Mouse (Mus musculus) retina, postnatal 1 day (tissue): ENCODE results near the gene Gm10181.
"Not testable (repeated sequence)": the region's sequence is repeated elsewhere in the genome, so short reads cannot be mapped to it uniquely, and the experiment has no call there.

Source experiments
- DNase-seq: peaks from one replicate; pipeline ENCODE4 v3.0.0-alpha.2; 2012

Gene Gm10181

DNA sequence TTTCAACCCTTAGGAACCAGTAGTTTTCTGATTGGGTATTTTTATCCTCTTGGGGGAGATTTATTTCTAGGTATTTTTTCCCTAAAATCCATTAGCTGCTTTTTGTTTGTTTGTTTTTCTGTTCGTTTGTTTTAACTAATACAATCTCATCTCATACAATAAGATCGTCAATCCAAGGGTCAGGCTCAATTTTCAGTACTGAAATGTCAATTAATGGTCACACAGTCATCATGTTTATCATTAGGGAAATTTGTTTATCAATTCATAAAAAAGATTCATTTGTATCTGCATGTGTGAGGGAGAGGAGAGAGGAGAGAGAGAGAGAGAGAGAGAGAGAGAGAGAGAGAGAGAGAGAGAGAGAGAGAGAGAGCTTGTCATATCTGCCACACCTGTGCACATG is at the start of gene Gm10181:
Gene Gm10181, plus strand, starts transcription at position 301 of the 400 bp plus-strand sequence.
- DNase-seq, result no peak

DNA sequence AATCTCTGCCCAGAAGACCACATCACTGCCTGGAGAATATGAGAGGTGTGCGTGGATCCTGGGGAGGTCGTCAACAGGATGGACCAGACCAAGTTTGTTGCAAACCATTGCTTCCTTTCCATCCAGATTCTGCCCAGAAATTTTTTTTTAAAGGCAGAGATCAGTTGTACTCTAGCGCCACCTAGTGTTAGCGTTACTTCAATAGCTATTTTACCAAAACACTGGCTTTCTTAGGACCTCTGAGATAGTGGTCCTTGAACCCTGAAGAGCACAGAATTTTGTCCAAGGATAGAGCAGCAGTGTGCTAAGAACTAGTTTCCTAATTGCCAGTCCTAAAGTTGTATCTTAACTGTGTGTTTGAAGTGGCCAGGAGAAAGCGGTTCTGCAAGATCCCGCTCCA is 47.6 kb upstream of the Gm10181 start:
- peak; percentile 81 for DNase-seq

DNA sequence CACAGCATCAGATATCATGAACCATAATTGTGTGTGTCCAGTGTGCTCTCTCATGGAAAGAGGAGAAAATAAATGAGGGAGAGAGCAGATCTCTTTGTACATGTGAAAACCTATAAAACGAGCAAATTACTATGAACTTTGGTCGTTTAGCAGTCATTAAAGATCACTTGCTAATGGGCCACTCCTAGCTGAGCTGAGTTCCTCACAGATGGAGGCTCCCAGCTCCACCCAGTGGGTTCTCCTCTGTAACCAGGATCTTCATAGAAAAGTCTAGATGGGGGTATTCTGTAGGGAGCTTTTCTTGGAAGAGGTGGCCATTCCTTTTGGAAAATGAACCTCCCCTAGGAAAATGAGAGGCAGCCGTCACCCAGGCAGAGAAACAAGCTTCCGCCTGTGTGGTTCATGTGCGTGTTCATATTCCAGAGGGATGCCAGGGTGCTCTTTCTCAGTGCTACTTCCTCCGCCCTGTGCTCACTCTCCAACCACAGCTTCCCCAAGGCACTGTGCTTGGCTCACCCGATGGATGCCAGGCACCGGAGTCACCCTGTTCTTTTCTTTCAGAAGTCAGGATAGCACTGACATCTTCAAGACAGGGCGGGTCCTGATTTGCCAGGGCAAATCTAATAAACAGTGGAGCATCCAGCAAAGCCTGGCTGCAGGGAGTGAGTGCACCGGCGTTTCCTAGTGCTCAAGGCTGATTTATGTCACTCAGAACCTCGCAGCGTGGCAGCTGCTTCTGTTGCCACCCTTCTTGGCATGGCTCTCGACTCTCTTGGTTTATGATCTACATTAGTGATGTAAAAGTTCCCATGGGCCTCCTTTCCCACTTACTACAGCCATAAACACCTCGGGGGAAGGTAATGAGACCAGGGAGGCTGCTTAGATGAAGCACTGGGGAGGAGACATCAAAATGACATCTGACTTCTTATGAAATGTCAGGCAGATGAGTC is 46.8 kb upstream of the Gm10181 start:
- DNase-seq, result no peak

DNA sequence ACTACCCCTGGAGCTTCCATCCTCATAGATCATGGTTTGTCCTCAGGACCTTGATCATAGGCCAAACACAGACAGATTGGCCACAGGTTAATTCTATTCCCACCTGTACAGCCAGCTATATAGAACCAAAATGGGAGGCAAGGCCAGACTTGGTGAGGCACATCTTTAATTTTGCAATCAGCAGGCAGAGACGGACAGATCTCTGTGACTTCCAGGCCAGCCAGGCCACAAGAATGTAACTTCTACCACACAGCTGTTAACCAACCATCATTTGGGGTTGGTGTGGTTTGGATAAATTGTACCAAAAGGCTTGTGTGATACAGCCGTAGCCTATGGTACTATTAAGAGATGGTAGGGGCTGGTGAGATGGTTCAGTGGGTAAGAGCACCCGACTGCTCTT is 44.9 kb upstream of the Gm10181 start:
- no peak for DNase-seq

DNA sequence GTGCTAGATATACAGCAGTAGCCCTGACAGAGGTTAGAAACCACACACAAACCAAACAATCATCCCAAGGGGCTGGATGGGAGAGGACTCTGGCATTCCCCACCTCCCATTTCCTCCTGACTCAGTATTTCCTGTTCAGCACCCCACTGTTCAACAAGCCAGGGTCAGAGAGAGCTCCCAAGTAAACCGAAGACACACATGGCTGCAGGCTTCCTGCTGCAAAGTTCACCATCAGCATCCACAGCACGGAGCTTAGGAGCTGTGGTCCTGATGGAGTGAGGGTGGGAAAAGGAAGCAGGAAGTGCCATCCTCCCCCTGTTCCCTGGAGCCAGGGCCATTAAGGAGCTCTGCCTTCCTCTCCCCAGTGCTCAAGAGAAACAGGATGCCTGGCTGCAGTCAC is 40.9 kb upstream of the Gm10181 start:
- no peak for DNase-seq

DNA sequence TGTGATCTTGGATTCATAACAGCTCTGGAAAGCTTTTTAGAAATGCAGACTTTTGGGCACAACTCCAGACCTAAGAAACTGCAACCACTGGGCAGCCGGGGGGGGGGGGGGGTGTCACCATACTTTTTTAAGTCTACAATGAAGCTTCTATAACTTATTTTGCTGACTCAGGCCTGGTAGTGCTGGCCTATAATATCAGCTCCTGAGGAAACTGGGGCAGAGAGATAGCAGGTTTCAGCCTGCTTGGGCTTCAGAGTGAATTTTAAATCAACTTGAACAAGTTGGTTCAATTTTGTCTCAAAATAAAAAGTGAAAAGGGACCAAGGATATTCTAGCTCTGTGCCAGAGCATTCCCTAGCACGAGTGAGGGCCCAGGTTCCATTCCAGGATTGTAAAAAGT is 40.3 kb upstream of the Gm10181 start:
- DNase-seq, result no peak

DNA sequence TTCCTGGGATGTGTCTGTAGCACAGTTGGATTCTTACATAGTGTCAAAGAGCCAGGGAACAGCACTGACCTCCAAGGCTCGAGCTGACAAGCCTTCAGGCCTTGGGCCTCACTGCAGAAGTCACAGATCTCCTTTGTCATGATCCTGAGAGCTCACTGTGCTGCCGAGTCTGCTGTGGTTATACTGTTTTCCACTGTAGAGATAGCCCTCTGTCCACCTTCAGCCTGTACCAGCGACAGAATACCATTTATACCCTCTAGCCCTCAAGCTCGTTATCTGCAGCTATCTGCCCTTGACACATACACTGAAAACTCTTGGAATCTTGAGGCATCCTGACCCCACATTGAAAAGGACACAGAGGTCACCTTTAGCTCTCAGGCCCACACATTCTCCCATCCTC is 37.3 kb upstream of the Gm10181 start:
- no peak for DNase-seq

DNA sequence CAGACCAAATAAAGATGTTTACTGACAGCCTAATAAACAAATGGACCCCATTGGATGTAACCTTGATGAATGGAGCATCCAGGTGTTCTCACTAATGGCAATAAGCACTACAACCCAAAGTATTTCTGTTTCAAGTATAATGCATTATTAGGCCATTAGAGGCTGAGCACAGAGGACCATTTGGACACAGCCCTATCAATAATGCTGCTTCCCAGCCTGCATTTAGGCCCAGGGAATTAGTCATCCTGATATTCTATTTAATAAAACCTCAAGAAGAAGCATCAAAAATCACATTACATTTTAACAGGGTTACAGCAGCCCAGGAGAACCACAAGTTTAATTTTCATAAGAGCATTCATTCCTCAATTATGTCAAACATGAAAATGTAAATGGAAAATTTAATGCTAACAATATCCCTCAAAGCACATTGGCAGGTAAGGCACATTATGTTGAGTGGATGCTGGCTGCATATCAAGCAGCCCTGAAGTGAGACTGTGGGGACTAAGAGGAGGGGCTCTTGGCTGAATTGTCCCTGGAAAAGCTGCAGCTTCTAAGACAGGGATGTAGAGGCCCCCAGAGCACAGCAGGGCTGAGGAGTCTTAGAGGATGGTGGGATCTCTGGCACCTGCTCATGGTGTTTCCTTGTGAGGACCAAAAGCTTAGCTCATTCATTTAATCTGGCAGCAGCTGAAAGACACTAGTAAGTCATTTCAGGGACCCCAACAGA is 33.4 kb upstream of the Gm10181 start:
- DNase-seq, result no peak

DNA sequence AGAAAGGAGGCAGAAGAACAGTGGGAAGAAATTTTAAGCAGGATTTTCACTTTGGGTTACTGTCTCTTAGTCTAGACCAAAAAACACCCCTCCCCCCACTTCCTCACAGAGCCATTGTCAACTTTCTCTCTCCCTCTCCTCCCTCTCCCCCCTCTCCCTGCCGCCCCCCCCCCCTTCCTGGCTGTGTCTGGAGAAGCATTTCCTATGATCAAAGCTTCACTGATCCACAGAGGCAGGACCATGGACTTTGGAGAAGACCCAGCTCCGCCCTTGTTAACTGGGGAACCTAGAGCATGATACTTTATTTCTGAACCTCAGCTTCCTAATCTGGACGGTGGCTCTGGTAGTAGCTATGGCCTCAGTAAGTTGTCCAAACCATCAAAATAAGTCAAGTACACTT is 30.5 kb upstream of the Gm10181 start:
- no peak for DNase-seq

DNA sequence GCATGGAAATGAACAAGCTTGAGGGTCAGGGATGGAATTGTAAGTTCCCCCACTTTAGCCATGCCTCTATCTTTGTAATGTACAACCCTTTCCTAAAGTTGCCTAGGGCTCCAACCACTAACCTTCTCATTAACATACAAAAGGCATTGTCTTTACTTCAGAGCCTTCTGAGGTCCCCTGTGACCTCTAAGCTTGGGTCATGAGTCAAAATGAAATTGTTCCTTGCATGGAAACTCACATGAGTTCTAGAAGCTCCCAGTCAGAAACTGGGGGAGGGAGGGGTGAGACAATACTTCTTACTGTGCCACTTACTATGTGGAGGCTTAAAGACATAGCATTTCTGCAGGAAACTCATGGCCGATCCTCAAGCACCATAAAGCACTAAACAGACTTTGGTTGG is 16.6 kb upstream of the Gm10181 start:
- DNase-seq, result no peak

DNA sequence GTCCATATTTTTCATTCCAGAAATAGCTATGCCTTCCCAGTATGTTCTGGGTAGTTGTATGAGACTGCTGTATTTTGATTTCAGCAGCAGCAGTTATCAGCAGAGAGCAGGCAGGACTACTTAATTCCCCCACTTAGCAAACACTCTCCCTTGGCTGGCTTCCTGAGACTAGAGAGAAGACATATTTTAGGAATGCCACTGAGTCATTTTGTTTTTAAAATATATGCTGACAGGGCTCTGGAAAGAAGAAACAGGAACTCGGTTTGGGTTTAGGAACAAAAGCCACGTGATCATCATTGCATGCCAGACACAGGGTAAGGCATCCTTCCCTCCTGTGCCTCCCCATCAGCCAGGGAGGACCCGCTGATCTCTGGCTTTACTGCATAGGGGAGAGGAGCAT is 13.2 kb upstream of the Gm10181 start:
- DNase-seq, result no peak

DNA sequence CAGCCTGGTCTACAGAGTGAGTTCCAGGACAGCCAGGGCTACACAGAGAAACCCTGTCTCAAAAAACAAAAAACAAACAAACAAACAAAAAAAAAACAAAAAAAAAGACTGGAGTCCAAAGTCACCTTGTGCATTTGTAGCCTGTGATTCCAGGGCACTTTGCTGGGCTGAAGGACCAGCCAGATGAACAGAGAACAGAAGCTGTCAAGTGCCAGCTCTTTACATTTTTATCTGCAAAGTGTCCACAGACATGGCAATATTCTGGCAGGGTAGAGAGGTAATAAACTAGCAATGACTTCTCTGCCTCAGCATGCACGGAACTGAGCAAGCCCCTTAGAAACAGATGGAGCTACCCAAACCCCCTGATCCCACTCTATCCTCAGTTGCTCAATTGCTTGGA is 12.7 kb upstream of the Gm10181 start:
- DNase-seq, result no peak

DNA sequence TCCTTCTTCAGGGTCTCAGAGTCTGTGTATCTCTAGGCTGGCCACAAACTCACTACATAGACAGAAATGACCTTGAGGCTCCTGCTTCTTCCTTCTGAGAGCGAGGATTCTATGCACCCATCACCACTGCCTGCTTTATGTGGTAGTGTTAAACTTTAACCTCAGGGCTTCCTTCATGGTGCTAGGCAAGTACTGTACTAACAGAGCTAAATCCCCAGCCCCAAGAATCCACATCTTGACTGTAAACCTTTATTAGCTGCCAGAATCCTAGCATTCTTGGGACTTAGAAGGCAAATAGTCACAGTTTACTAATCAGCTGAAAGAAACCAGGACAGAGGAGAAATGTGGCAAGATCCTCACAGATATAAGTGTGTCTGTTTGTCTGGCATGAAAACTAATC is 1.6 kb downstream of the Gm10181 start:
- DNase-seq, result no peak

DNA sequence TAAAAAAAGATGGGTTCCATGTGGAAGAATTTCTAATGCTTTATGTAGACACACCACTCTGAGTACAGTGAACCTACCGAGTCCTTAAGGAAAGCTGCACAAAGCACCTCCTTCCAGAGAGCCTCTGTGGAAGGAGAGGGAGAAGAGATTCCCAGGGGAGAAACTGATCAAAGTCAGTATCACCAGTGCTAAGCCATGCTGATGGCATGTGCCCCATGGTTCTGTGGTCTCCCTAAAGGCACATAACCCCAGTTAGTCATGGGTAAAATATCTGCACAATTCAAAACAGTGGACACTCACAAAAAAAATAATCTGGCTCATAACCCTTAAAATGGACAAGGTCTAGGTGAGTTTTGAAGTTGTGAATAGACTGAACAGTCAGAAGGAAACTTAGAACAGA is 13.7 kb downstream of the Gm10181 start:
- DNase-seq, result no peak

DNA sequence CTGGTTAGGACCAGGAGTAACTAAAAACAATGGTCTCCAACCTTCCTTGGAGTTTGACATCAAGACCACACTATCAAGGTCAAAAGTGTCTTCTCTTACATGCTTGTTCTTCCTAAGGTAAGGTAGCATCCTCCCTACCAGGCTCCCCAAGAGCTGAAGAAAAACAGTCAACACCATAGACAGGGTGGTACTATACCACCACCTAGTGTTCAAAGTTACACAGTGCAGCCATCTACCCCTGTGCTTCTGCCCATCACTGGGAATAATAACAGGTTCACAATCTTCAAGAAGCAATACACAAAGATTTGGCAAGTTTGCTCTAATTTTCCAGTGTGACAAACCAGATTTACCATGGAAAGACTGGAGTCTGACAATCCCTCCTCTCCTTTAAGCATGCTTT is 15.4 kb downstream of the Gm10181 start:
- DNase-seq, result peak; percentile 55

DNA sequence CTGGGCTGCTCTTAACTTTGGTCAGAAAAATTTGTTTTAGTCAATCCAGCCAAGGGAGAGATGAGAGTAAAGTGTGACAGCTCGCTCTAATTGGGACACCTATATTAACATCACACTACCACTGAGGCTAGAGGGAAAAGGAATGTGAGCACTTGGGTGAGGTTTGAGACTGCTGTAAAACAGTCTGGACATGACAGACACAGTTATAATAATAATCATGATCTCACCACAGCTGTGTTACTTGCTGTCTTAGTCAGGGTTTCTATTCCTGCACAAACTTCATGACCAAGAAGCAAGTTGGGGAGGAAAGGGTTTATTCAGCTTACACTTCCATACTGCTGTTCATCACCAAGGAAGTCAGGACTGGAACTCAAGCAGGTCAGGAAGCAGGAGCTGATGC is 34.4 kb downstream of the Gm10181 start:
- not testable (repeated sequence) for DNase-seq

DNA sequence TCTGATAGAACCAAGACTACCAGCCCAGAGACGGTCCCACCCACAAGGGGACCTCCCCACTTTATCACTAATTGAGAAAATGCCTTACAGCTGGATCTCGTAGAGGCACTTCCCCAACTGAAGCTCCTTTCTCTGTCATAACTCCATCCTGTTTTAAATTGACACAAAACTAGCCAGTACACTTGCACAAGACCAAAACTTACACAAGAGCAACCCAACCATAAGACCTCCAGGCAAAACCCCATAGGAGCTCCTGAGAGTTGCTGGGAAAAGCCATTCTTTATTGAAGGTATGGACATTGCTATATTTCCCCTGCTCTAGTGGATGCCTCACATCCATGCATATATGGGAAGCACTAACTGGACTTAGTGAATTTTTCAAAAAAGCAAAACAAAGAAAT is 34.8 kb downstream of the Gm10181 start:
- no peak for DNase-seq

DNA sequence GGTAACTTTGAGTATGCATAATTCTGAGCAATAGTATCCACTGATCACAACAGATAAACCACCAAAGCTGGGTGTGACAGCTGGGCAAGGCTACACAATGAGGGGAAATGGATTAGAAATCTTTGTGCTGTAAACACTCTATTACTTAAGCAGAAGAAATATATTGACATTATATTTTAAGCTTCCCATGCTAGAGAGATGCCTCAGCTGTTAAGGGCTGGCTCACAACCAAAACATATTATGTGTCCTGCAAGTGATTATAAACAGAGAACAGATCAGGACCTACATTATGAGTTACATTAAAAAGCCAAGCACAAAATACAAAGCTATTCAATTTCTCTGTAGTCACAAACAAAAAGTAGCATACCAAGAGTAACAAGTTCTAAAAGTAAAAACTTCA is 43.0 kb downstream of the Gm10181 start:
- no peak for DNase-seq

DNA sequence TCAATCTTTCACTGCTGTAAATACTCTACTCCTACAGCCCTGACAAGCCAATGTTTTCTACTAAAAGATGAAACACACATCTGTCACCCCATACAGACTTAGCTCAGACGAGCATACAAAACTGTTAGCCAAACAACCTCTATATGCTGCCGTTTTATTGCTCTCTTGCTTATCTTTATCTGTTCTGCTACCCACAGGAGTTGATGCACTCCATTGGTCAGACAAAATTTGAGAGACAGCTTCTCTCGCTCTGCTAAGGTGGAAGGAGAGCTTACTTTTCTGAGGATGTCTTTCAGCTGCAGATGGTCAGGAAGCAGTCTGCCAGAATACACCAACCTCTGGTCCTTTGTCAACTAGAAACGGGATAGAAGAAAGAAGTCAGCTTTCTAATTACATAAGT is 43.7 kb downstream of the Gm10181 start:
- DNase-seq, result no peak

DNA sequence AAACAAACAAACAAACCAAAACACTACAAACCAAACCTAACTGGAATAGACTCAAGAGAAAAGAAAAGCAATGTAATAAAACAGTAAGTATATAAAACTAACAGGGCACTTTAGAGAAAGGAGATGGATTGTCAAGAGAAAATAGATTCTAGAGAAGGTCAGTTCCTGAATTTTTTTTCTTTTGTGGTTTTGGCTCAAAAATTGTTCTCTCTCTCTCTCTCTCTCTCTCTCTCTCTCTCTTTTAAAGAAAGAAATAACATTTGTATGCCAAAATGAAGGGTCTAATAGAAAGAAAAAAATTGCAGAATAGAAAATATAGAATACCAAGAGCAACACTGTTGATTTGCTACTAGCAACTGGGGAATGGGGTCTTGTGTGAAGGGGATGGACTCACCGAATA is 49.7 kb downstream of the Gm10181 start:
- DNase-seq, result no peak
